Mouse (Mus musculus): ENCODE data around the gene Nr5a1. TPM values are rescaled to one million over a fixed set of nuclear protein-coding genes. Genes with fewer than 3 reads are reported as not detected.

Gene Nr5a1
- total and polyA plus RNA-seq, 2 experiments from 2014 or later: 0.45 to 1.3 TPM

- Histone ChIP-seq H3K36me3 (ENCODE audit: insufficient read depth) (no peaks in the 10 kb centered on the region), H3K4me1 (ENCODE audit: insufficient read depth) (peaks cover 7% of the 10 kb centered on the region), H3K4me2 (ENCODE audit: low read depth) (no peak overlapping the region), H3K27ac (ENCODE audit: low read depth, low read length) (no peak overlapping the region), H3K9me3 (ENCODE audit: low read length) (no peaks in the 10 kb centered on the region), H3K9ac (no peak overlapping the region), H3K27me3 (ENCODE audit: insufficient read depth, low read length) (no peaks in the 10 kb centered on the region), H3K4me3 (ENCODE audit: low read depth, low read length) (no peak overlapping the region)
- DNase-seq (no peak), ATAC-seq (no peak)
- WGBS: 77% methylated on average over 7 of the region's 7 CpGs
- TF ChIP-seq CTCF (IDR thresholded peaks at IDR 0.05; ENCODE audit: low read depth): no peak
Measured at GRCm38 (mm10) chr2:38652098-38652497, 62.2 kb downstream of the Nr5a1 start.

- Histone ChIP-seq H3K4me1 (ENCODE audit: insufficient read depth) (peaks cover 10% of the 10 kb centered on the region), H3K9me3 (ENCODE audit: low read length) (no peaks in the 10 kb centered on the region), H3K27me3 (ENCODE audit: insufficient read depth, low read length) (no peaks in the 10 kb centered on the region), H3K9ac (no peak overlapping the region), H3K4me2 (ENCODE audit: low read depth) (no peak overlapping the region), H3K27ac (ENCODE audit: low read depth, low read length) (no peak overlapping the region), H3K36me3 (ENCODE audit: insufficient read depth) (no peaks in the 10 kb centered on the region), H3K4me3 (ENCODE audit: low read depth, low read length) (no peak overlapping the region)
- DNase-seq (no peak), ATAC-seq (no peak)
- no peak for TF ChIP-seq CTCF (IDR thresholded peaks at IDR 0.05; ENCODE audit: low read depth)
- WGBS: 97% methylated on average over 1 of the region's 1 CpGs
Measured at GRCm38 (mm10) chr2:38650340-38650739, 64.0 kb downstream of the Nr5a1 start.

GRCm38 (mm10) chr2:38647661-38648060, 66.7 kb downstream of the Nr5a1 start:
- H3K4me1 ChIP-seq (ENCODE audit: insufficient read depth): peaks cover 14% of the 10 kb centered on the region
- no peak for DNase-seq
- no peak overlapping the region for H3K4me3 ChIP-seq (ENCODE audit: low read depth, low read length)
- H3K4me2 ChIP-seq (ENCODE audit: low read depth): no peak overlapping the region
- ATAC-seq: no peak
- TF ChIP-seq CTCF (IDR thresholded peaks at IDR 0.05; ENCODE audit: low read depth): no peak
- H3K27me3 ChIP-seq (ENCODE audit: insufficient read depth, low read length): no peaks in the 10 kb centered on the region
- H3K27ac ChIP-seq (ENCODE audit: low read depth, low read length): peak overlapping the region; percentile 57; the same call in 1 of the 2 replicates
- 77% methylated on average over 7 of the region's 7 CpGs for WGBS
- H3K9me3 ChIP-seq (ENCODE audit: low read length): no peaks in the 10 kb centered on the region
- no peak overlapping the region for H3K9ac ChIP-seq
- no peaks in the 10 kb centered on the region for H3K36me3 ChIP-seq (ENCODE audit: insufficient read depth)

- DNase-seq (peak; percentile 73), ATAC-seq (peak; percentile 49)
- WGBS: 34% methylated on average over 8 of the region's 8 CpGs
- Histone ChIP-seq H3K36me3 (ENCODE audit: insufficient read depth) (no peaks in the 10 kb centered on the region), H3K9ac (no peak overlapping the region), H3K27me3 (ENCODE audit: insufficient read depth, low read length) (no peaks in the 10 kb centered on the region), H3K4me1 (ENCODE audit: insufficient read depth) (peaks cover 14% of the 10 kb centered on the region), H3K9me3 (ENCODE audit: low read length) (no peaks in the 10 kb centered on the region), H3K4me3 (ENCODE audit: low read depth, low read length) (no peak overlapping the region), H3K4me2 (ENCODE audit: low read depth) (peak overlapping the region; percentile 10; the same call in 1 of the 2 replicates), H3K27ac (ENCODE audit: low read depth, low read length) (peak overlapping the region; percentile 57; the same call in 1 of the 2 replicates)
- TF ChIP-seq CTCF (IDR thresholded peaks at IDR 0.05; ENCODE audit: low read depth): no peak
Measured at GRCm38 (mm10) chr2:38647201-38647606, 67.1 kb downstream of the Nr5a1 start.

- Histone ChIP-seq H3K9me3 (ENCODE audit: low read length) (no peaks in the 10 kb centered on the region), H3K27me3 (ENCODE audit: insufficient read depth, low read length) (no peaks in the 10 kb centered on the region), H3K4me3 (ENCODE audit: low read depth, low read length) (no peak overlapping the region), H3K4me1 (ENCODE audit: insufficient read depth) (peaks cover 14% of the 10 kb centered on the region), H3K27ac (ENCODE audit: low read depth, low read length) (no peak overlapping the region), H3K9ac (no peak overlapping the region), H3K36me3 (ENCODE audit: insufficient read depth) (peaks cover 8% of the 10 kb centered on the region), H3K4me2 (ENCODE audit: low read depth) (no peak overlapping the region)
- 0% methylated on average over 3 of the region's 3 CpGs for WGBS
- ATAC-seq (peak; percentile 69), DNase-seq (peak; percentile 71)
- peak; percentile 73 for TF ChIP-seq CTCF (IDR thresholded peaks at IDR 0.05; ENCODE audit: low read depth)
Measured at GRCm38 (mm10) chr2:38645936-38646335, 68.4 kb downstream of the Nr5a1 start.

GRCm38 (mm10) chr2:38643625-38644427, 70.5 kb downstream of the Nr5a1 start, which contains the start of gene Psmb7:
Gene Psmb7 (minus strand): TSS chr2:38644087.
- no peak for TF ChIP-seq CTCF (IDR thresholded peaks at IDR 0.05; ENCODE audit: low read depth)
- peak; percentile 94 for DNase-seq
- Histone ChIP-seq H3K36me3 (ENCODE audit: insufficient read depth) (peaks cover 26% of the 10 kb centered on the region), H3K9ac (peak within 1 kb of the TSS; percentile 76), H3K4me1 (ENCODE audit: insufficient read depth) (peaks cover 14% of the 10 kb centered on the region), H3K27ac (ENCODE audit: low read depth, low read length) (peak within 1 kb of the TSS; percentile 72), H3K4me2 (ENCODE audit: low read depth) (peak within 1 kb of the TSS; percentile 77), H3K27me3 (ENCODE audit: insufficient read depth, low read length) (no peaks in the 10 kb centered on the region), H3K9me3 (ENCODE audit: low read length) (no peaks in the 10 kb centered on the region), H3K4me3 (ENCODE audit: low read depth, low read length) (peak within 1 kb of the TSS; percentile 77)
- 3% methylated on average over 52 of the region's 52 CpGs for WGBS
- ATAC-seq: peak; percentile 89

Other genes starting within 250 kb of the Nr5a1 start
- 19.7 and 21.0 TPM in 2 replicates for gene Nek6, start 202.9 kb downstream of the Nr5a1 start, total RNA-seq (2014; rRNA removed)
- 59.6 and 69.3 TPM in 2 replicates for gene Nek6, start 202.9 kb downstream of the Nr5a1 start, polyA plus RNA-seq (2015; fragmentation: Nextera tagmentation; extraction: Ambion mirVana)
- gene Psmb7, start 70.5 kb downstream of the Nr5a1 start, total RNA-seq (2014; rRNA removed): 276 and 348 TPM in 2 replicates
- gene Psmb7, start 70.5 kb downstream of the Nr5a1 start, polyA plus RNA-seq (2015; fragmentation: Nextera tagmentation; extraction: Ambion mirVana): 292 and 342 TPM in 2 replicates
- gene Nr6a1, start 213.1 kb upstream of the Nr5a1 start, total RNA-seq (2014; rRNA removed): 2.1 and 4.6 TPM in 2 replicates
- gene Nr6a1, start 213.1 kb upstream of the Nr5a1 start, polyA plus RNA-seq (2015; fragmentation: Nextera tagmentation; extraction: Ambion mirVana): 0.48 and 0.62 TPM in 2 replicates
- gene Olfml2a, start 217.4 kb upstream of the Nr5a1 start, total RNA-seq (2014; rRNA removed): 6.6 and 11.6 TPM in 2 replicates
- 2.8 and 3.2 TPM in 2 replicates for gene Olfml2a, start 217.4 kb upstream of the Nr5a1 start, polyA plus RNA-seq (2015; fragmentation: Nextera tagmentation; extraction: Ambion mirVana)

All from forebrain, postnatal 0 days (tissue).